ENCODE assay signal across 8 mouse cellular contexts in genomic region chr11:98788139-98788538, GRCm38 (mm10). TPM values are rescaled to one million over a fixed set of nuclear protein-coding genes. Genes with fewer than 3 reads are reported as not detected.
A peak's percentile ranks its signal among the peaks of the same experiment; 100 is the strongest.
DNase-seq lines count a peak whose midpoint lies in the region; ATAC-seq lines count a peak whose summit lies in the region.

No protein-coding gene starts in this region.

- H3K9me3 ChIP-seq in kidney, embryonic 16.5 days (ENCODE audit: low read length) = no peaks in the 10 kb centered on the region
- no peaks in the 10 kb centered on the region for H3K9me3 ChIP-seq in embryonic facial prominence, embryonic 13.5 days
- no peaks in the 10 kb centered on the region for H3K9me3 ChIP-seq in hindbrain, embryonic 15.5 days
- no peaks in the 10 kb centered on the region for H3K9me3 ChIP-seq in midbrain, embryonic 13.5 days

- no peaks in the 10 kb centered on the region for H3K27me3 ChIP-seq in kidney, embryonic 16.5 days (ENCODE audit: insufficient read depth, low read length)
- no peaks in the 10 kb centered on the region for H3K27me3 ChIP-seq in embryonic facial prominence, embryonic 13.5 days
- H3K27me3 ChIP-seq in hindbrain, embryonic 15.5 days = no peaks in the 10 kb centered on the region
- no peaks in the 10 kb centered on the region for H3K27me3 ChIP-seq in midbrain, embryonic 13.5 days

- no peak overlapping the region; the same call in 1 of the 2 replicates for H3K4me2 ChIP-seq in kidney, embryonic 16.5 days (replicated peaks; ENCODE audit: low read depth, low read length)
- H3K4me2 ChIP-seq in embryonic facial prominence, embryonic 13.5 days = peak overlapping the region; percentile 92
- H3K4me2 ChIP-seq in hindbrain, embryonic 15.5 days = 0 out of 2 replicates have a peak overlapping the region, but pooled peaks have one; percentile 92
- H3K4me2 ChIP-seq in midbrain, embryonic 13.5 days (replicated peaks) = peak overlapping the region; percentile 89; the same call in 1 of the 2 replicates

- H3K4me3 ChIP-seq in kidney, embryonic 16.5 days (ENCODE audit: low read length) = no peak overlapping the region
- peak overlapping the region; percentile 52 for H3K4me3 ChIP-seq in embryonic facial prominence, embryonic 13.5 days
- H3K4me3 ChIP-seq in hindbrain, embryonic 15.5 days = 0 out of 2 replicates have a peak overlapping the region, but pooled peaks have one; percentile 44
- no peak overlapping the region for H3K4me3 ChIP-seq in midbrain, embryonic 13.5 days (replicated peaks)

- no peak for ATAC-seq in kidney, embryonic 16.5 days (ENCODE audit: low FRiP score, low TSS enrichment)
- no peak for ATAC-seq in embryonic facial prominence, embryonic 13.5 days (ENCODE audit: insufficient number of reproducible peaks, insufficient read depth, low FRiP score, low TSS enrichment, low read depth)
- no peak for ATAC-seq in hindbrain, embryonic 15.5 days (ENCODE audit: low FRiP score, low read depth)
- no peak for ATAC-seq in midbrain, embryonic 13.5 days

- no peak for DNase-seq in kidney, postnatal 14 days
- DNase-seq in T-cell, adult 2 months (ENCODE audit: low spot score) = no peak
- DNase-seq in adrenal gland, adult 18-20 months (ENCODE audit: low spot score in 2 of 2) = no peak
- no peak for DNase-seq in embryo, embryonic 9.5 days (ENCODE audit: extremely low spot score)

- no peak overlapping the region; the same call in 1 of the 2 replicates for H3K9ac ChIP-seq in kidney, embryonic 16.5 days (replicated peaks; ENCODE audit: low read length)
- no peak overlapping the region for H3K9ac ChIP-seq in embryonic facial prominence, embryonic 13.5 days
- no peak overlapping the region for H3K9ac ChIP-seq in hindbrain, embryonic 15.5 days
- no peak overlapping the region for H3K9ac ChIP-seq in midbrain, embryonic 13.5 days (replicated peaks)

- H3K4me1 ChIP-seq in kidney, embryonic 16.5 days (ENCODE audit: insufficient read depth, low read length) = peaks cover 64% of the 10 kb centered on the region
- H3K4me1 ChIP-seq in embryonic facial prominence, embryonic 13.5 days = peaks cover 50% of the 10 kb centered on the region
- peaks cover 55% of the 10 kb centered on the region for H3K4me1 ChIP-seq in hindbrain, embryonic 15.5 days (replicated peaks)
- peaks cover 59% of the 10 kb centered on the region for H3K4me1 ChIP-seq in midbrain, embryonic 13.5 days (replicated peaks)

- no peaks in the 10 kb centered on the region for H3K36me3 ChIP-seq in kidney, embryonic 16.5 days (ENCODE audit: insufficient read depth, low read length)
- H3K36me3 ChIP-seq in embryonic facial prominence, embryonic 13.5 days = no peaks in the 10 kb centered on the region
- no peaks in the 10 kb centered on the region for H3K36me3 ChIP-seq in hindbrain, embryonic 15.5 days
- no peaks in the 10 kb centered on the region for H3K36me3 ChIP-seq in midbrain, embryonic 13.5 days

- peak overlapping the region; percentile 93 for H3K27ac ChIP-seq in kidney, embryonic 16.5 days (ENCODE audit: low read length)
- peak overlapping the region; percentile 73; the same call in 1 of the 2 replicates for H3K27ac ChIP-seq in embryonic facial prominence, embryonic 13.5 days
- H3K27ac ChIP-seq in hindbrain, embryonic 15.5 days (replicated peaks) = peak overlapping the region; percentile 59
- peak overlapping the region; percentile 40; the same call in 1 of the 2 replicates for H3K27ac ChIP-seq in midbrain, embryonic 13.5 days

- WGBS in kidney, embryonic 16.5 days = 91% methylated on average over 5 of the region's 5 CpGs
- 92% methylated on average over 5 of the region's 5 CpGs for WGBS in embryonic facial prominence, embryonic 13.5 days
- WGBS in hindbrain, embryonic 15.5 days = 95% methylated on average over 5 of the region's 5 CpGs
- 92% methylated on average over 5 of the region's 5 CpGs for WGBS in midbrain, embryonic 13.5 days

RNA-seq across cellular contexts. Expression of gene Msl1, which starts 7.2 kb away (rescaled TPM):
- 23.7 and 24.2 TPM in 2 replicates for polyA plus RNA-seq in kidney, embryonic 16.5 days (2015; fragmentation: Nextera tagmentation; extraction: Ambion mirVana)
- polyA plus RNA-seq in embryonic facial prominence, embryonic 13.5 days (2015; fragmentation: Nextera tagmentation; extraction: Ambion mirVana) = 31.5 and 33.0 TPM in 2 replicates
- 31.7 and 33.1 TPM in 2 replicates for polyA plus RNA-seq in hindbrain, embryonic 15.5 days (2015; fragmentation: Nextera tagmentation; extraction: Ambion mirVana)
- polyA plus RNA-seq in midbrain, embryonic 13.5 days (2015; fragmentation: Nextera tagmentation; extraction: Ambion mirVana) = 34.2 and 34.5 TPM in 2 replicates
- 10 to 100 TPM; 82.3 to 97.4 TPM for total RNA-seq in adrenal gland, adult 18-20 months (2021)

RNA-seq across cellular contexts. Expression of gene Nr1d1, which starts 13.0 kb away (rescaled TPM):
- polyA plus RNA-seq in kidney, embryonic 16.5 days (2015; fragmentation: Nextera tagmentation; extraction: Ambion mirVana) = 2.2 and 2.4 TPM in 2 replicates
- 1.4 and 1.5 TPM in 2 replicates for polyA plus RNA-seq in embryonic facial prominence, embryonic 13.5 days (2015; fragmentation: Nextera tagmentation; extraction: Ambion mirVana)
- 3.9 and 4.3 TPM in 2 replicates for polyA plus RNA-seq in hindbrain, embryonic 15.5 days (2015; fragmentation: Nextera tagmentation; extraction: Ambion mirVana)
- polyA plus RNA-seq in midbrain, embryonic 13.5 days (2015; fragmentation: Nextera tagmentation; extraction: Ambion mirVana) = 1.2 and 1.9 TPM in 2 replicates
- 100 to 1,000 TPM; 226 to 232 TPM for total RNA-seq in adrenal gland, adult 18-20 months (2021)

RNA-seq across cellular contexts. Expression of gene Casc3, which starts 16.6 kb away (rescaled TPM):
- polyA plus RNA-seq in kidney, embryonic 16.5 days (2015; fragmentation: Nextera tagmentation; extraction: Ambion mirVana) = 36.2 and 41.0 TPM in 2 replicates
- polyA plus RNA-seq in embryonic facial prominence, embryonic 13.5 days (2015; fragmentation: Nextera tagmentation; extraction: Ambion mirVana) = 39.0 and 40.3 TPM in 2 replicates
- 49.4 and 54.2 TPM in 2 replicates for polyA plus RNA-seq in hindbrain, embryonic 15.5 days (2015; fragmentation: Nextera tagmentation; extraction: Ambion mirVana)
- 52.6 and 57.6 TPM in 2 replicates for polyA plus RNA-seq in midbrain, embryonic 13.5 days (2015; fragmentation: Nextera tagmentation; extraction: Ambion mirVana)
- total RNA-seq in adrenal gland, adult 18-20 months (2021) = 10 to 100 TPM; 36.8 to 41.9 TPM

RNA-seq across cellular contexts. Expression of gene Thra, which starts 47.7 kb away (rescaled TPM):
- 24.4 and 25.9 TPM in 2 replicates for polyA plus RNA-seq in kidney, embryonic 16.5 days (2015; fragmentation: Nextera tagmentation; extraction: Ambion mirVana)
- polyA plus RNA-seq in embryonic facial prominence, embryonic 13.5 days (2015; fragmentation: Nextera tagmentation; extraction: Ambion mirVana) = 46.5 and 47.3 TPM in 2 replicates
- polyA plus RNA-seq in hindbrain, embryonic 15.5 days (2015; fragmentation: Nextera tagmentation; extraction: Ambion mirVana) = 136 and 138 TPM in 2 replicates
- polyA plus RNA-seq in midbrain, embryonic 13.5 days (2015; fragmentation: Nextera tagmentation; extraction: Ambion mirVana) = 99.6 and 106 TPM in 2 replicates
- total RNA-seq in adrenal gland, adult 18-20 months (2021) = 10 to 100 TPM; 90.2 to 91.0 TPM

RNA-seq across cellular contexts. Expression of gene Rapgefl1, which starts 48.4 kb away (rescaled TPM):
- 1.8 and 2.0 TPM in 2 replicates for polyA plus RNA-seq in kidney, embryonic 16.5 days (2015; fragmentation: Nextera tagmentation; extraction: Ambion mirVana)
- 3.9 and 4.7 TPM in 2 replicates for polyA plus RNA-seq in embryonic facial prominence, embryonic 13.5 days (2015; fragmentation: Nextera tagmentation; extraction: Ambion mirVana)
- 10.5 and 13.1 TPM in 2 replicates for polyA plus RNA-seq in hindbrain, embryonic 15.5 days (2015; fragmentation: Nextera tagmentation; extraction: Ambion mirVana)
- 4.7 and 5.8 TPM in 2 replicates for polyA plus RNA-seq in midbrain, embryonic 13.5 days (2015; fragmentation: Nextera tagmentation; extraction: Ambion mirVana)
- total RNA-seq in adrenal gland, adult 18-20 months (2021) = under 1 TPM; 0.36 to 0.58 TPM

Comparison
In these comparisons a context has a peak if more than half of its experiments do, and no peak if none do; other contexts are left out.
1. H3K27ac ChIP-seq: peak in every context shown above with its lines; median percentile 93 in kidney, embryonic 16.5 days; 73 in embryonic facial prominence, embryonic 13.5 days; 59 in hindbrain, embryonic 15.5 days; 40 in midbrain, embryonic 13.5 days.
2. H3K4me3 ChIP-seq: peak in embryonic facial prominence, embryonic 13.5 days (single experiment) and hindbrain, embryonic 15.5 days (single experiment); none in kidney, embryonic 16.5 days (single experiment) and midbrain, embryonic 13.5 days (single experiment).